Mouse (Mus musculus) ES-Bruce4 (cell line): ENCODE results near the gene Manba. TPM values are rescaled to one million over a fixed set of nuclear protein-coding genes. Genes with fewer than 3 reads are reported as not detected.
"Not testable (repeated sequence)": the region's sequence is repeated elsewhere in the genome, so short reads cannot be mapped to it uniquely, and the experiment has no call there.

Experiments
- H3K27ac ChIP-seq: 2 replicates; pipeline ENCODE4 v1.5.1; 2012; ENCODE audit warnings: low read length, inconsistent platforms; ENCODE audit not compliant: insufficient read depth
- H3K27me3 ChIP-seq: 2 replicates; pipeline ENCODE4 v1.6.1; 2012; ENCODE audit warnings: mild to moderate bottlenecking, low read length, inconsistent platforms; ENCODE audit not compliant: control insufficient read depth, poor library complexity, insufficient read depth, severe bottlenecking
- H3K36me3 ChIP-seq: 2 replicates; pipeline ENCODE4 v1.6.1; 2012; ENCODE audit warnings: inconsistent platforms, mild to moderate bottlenecking, low read length, moderate library complexity; ENCODE audit not compliant: control insufficient read depth, poor library complexity, insufficient read depth, severe bottlenecking
- H3K4me1 ChIP-seq: one replicate; pipeline ENCODE4 v1.8.1; 2011; ENCODE audit warnings: low read length; ENCODE audit not compliant: control insufficient read depth, insufficient read depth
- H3K4me3 ChIP-seq: 2 replicates; pipeline ENCODE4 v1.5.1; 2011; ENCODE audit warnings: low read depth, mild to moderate bottlenecking, low read length
- H3K9ac ChIP-seq: 2 replicates; pipeline ENCODE4 v1.6.1; 2012; ENCODE audit warnings: low read depth, mild to moderate bottlenecking, inconsistent platforms; ENCODE audit not compliant: poor library complexity, severe bottlenecking
- H3K9me3 ChIP-seq: replicated peaks from 2 replicates; pipeline ENCODE4 v1.6.1; 2012; ENCODE audit warnings: mild to moderate bottlenecking, low read length, inconsistent platforms; ENCODE audit not compliant: control insufficient read depth, poor library complexity, insufficient read depth, severe bottlenecking
- CTCF ChIP-seq: IDR thresholded peaks from one replicate; pipeline ENCODE4 v1.8.1; 2011; ENCODE audit warnings: low read depth, low read length
- EP300 ChIP-seq: IDR thresholded peaks from 2 replicates; pipeline ENCODE4 v1.6.1; 2011; ENCODE audit warnings: low read depth, low read length; ENCODE audit not compliant: insufficient read depth
- POLR2A ChIP-seq: IDR thresholded peaks from one replicate; pipeline ENCODE4 v1.8.1; 2011; ENCODE audit warnings: low read length; ENCODE audit not compliant: insufficient read depth
- polyA plus RNA-seq: library from polyadenylated mRNA; stranded (reverse); fragments of >200 nt; gene quantifications from 2 replicates; pipeline ENCODE4 v1.2.4, GENCODE M21; 2011; ENCODE audit warnings: low read depth; ENCODE audit not compliant: missing spikeins, insufficient read depth, insufficient read length

Manba gene
- polyA plus RNA-seq, 1 experiment: 122 TPM

DNA sequence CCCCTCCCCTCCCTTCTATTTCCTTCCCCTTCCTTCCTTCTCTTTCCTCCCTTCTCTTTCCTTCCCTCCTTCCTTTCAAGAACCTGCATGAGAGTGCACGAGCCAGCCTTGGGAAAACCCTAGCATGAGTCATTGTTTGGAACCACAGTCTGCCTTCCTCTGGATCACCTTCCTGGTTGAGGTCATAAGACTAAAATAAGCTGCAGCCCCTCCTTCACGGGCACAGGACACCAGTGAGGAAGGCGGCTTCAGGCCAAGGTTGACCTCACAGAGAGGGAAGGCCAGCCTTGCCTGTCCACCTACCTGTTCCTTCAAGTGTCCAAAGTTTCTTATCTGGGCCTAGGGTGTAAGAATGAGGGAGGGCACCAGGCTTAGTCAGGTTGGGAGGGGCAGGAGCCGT is 36.6 kb downstream of the Manba start:
- TF ChIP-seq EP300 (no peak), POLR2A (no peak), CTCF (no peak)
- H3K36me3 ChIP-seq: no peaks in the 10 kb centered on the region
- H3K9me3 ChIP-seq: no peaks in the 10 kb centered on the region
- H3K27ac ChIP-seq: peak overlapping the region; percentile 86
- no peaks in the 10 kb centered on the region for H3K27me3 ChIP-seq
- peak overlapping the region; percentile 53 for H3K4me3 ChIP-seq
- H3K4me1 ChIP-seq: peaks cover 2% of the 10 kb centered on the region
- H3K9ac ChIP-seq: peak overlapping the region; percentile 55

DNA sequence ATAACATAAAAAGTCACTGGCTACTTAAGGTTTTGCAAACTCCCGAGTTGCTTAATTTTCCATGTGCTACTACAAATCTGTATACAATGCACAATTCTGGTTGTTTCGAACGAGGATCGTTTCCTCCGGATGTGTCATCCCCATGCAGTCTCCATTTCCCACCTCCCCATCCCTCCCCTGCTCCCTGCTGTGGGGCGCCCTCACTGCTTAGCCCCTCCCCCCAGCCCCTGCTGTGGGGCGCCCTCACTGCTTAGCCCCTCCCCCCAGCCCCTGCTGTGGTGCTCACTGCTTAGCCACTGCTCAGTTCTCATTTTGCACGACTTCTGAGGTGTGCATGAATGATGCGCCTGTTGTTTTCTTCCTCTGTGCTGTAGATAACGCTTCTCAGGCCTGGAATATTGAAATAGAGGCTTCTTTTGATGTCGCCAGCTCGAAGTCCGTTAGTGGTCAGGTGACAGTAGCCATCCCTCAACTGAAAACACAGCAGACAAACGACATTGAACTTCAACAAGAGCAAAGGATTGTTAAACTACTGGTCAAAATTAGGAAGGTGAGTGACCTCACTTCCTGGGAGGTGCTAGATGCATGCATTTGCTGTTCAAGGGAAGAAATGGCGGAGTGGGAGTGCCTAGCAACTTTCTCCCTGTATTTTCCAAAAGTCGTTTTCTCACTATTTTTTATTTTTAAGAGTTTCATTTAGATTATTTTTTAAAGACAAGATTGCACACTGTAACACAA is 37.4 kb downstream of the Manba start:
- H3K27me3 ChIP-seq: no peaks in the 10 kb centered on the region
- H3K27ac ChIP-seq: peak overlapping the region; percentile 90
- H3K4me1 ChIP-seq: peaks cover 4% of the 10 kb centered on the region
- no peaks in the 10 kb centered on the region for H3K9me3 ChIP-seq
- H3K9ac ChIP-seq: peak overlapping the region; percentile 55
- no peaks in the 10 kb centered on the region for H3K36me3 ChIP-seq
- TF ChIP-seq CTCF (no peak), EP300 (peak; percentile 78)
- peak overlapping the region; percentile 53 for H3K4me3 ChIP-seq

GRCm38 (mm10) chr3:135524900-135525299 is 39.5 kb downstream of the Manba start:
- H3K4me3 ChIP-seq, H3K9ac ChIP-seq, H3K27me3 ChIP-seq, H3K36me3 ChIP-seq, H3K9me3 ChIP-seq, H3K4me1 ChIP-seq: not testable (repeated sequence)
- H3K27ac ChIP-seq: 0 out of 2 replicates have a peak overlapping the region, but pooled peaks have one; percentile 11

GRCm38 (mm10) chr3:135529670-135530069 is 44.3 kb downstream of the Manba start:
- Histone ChIP-seq H3K4me3 (no peak overlapping the region), H3K36me3 (no peaks in the 10 kb centered on the region), H3K27ac (no peak overlapping the region), H3K4me1 (peaks cover 5% of the 10 kb centered on the region), H3K9me3 (no peaks in the 10 kb centered on the region), H3K27me3 (no peaks in the 10 kb centered on the region), H3K9ac (no peak overlapping the region)
- TF ChIP-seq CTCF: no peak
- TF ChIP-seq POLR2A: no peak
- no peak for TF ChIP-seq EP300

DNA sequence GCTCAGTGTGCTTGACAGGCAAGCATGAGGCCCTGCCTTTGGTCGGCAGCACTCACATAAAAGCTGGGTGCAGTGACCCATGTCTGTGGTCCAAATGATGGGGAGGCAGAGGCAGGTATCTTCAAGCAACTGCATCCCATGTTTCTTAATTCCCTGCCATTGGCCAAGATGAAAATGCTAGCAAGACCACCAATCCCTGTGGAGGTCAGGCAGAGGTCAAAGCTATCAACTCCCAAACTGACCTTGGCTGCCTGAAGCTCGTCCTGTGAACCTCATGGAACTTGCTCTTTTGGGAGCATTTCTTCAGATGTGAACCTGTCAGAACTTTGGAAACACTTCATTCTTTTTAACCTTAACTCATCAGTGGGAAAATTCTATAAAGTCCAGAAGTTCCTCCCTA is 46.4 kb downstream of the Manba start:
- H3K9me3 ChIP-seq: no peaks in the 10 kb centered on the region
- H3K9ac ChIP-seq: no peak overlapping the region
- peak overlapping the region; percentile 1; the same call in 1 of the 2 replicates for H3K27ac ChIP-seq
- TF ChIP-seq EP300 (no peak), CTCF (no peak), POLR2A (no peak)
- peaks cover 7% of the 10 kb centered on the region for H3K4me1 ChIP-seq
- no peaks in the 10 kb centered on the region for H3K36me3 ChIP-seq
- no peak overlapping the region for H3K4me3 ChIP-seq
- no peaks in the 10 kb centered on the region for H3K27me3 ChIP-seq

- Histone ChIP-seq H3K4me1 (peaks cover 4% of the 10 kb centered on the region), H3K27ac (peak overlapping the region; percentile 78)
Measured at GRCm38 (mm10) chr3:135534103-135534502, 48.7 kb downstream of the Manba start.

More at GRCm38 (mm10) chr3:135534103-135534502, 48.7 kb downstream of the Manba start:
- no peak for TF ChIP-seq EP300
- TF ChIP-seq POLR2A: no peak
- TF ChIP-seq CTCF: no peak
- Histone ChIP-seq H3K9ac (no peak overlapping the region), H3K27me3 (no peaks in the 10 kb centered on the region), H3K36me3 (no peaks in the 10 kb centered on the region), H3K9me3 (no peaks in the 10 kb centered on the region), H3K4me3 (no peak overlapping the region)
